Mouse (Mus musculus): ENCODE measurements around the gene Olfr1290.

DNA sequence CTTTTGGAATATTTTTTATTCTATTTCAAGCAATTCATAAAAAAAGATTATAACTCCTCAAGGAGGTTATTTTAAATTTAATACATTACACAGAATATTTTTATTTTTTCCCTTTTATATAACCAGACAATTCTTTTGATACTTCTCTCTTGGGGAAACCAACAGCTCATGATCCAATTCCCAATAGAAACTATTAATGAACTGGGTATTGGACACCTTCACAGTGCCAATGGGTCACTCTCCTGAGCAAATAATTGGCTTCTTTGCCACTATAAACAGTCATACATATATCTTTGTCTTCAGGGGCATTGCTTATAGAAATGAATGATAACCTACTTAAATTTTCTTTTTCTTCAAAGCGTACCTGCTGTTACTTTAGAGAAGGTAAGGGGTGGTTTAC, 19.8 kb downstream of the Olfr1290 start, which contains the start of gene Olfr1288:
- TF ChIP-seq POLR2A (IDR thresholded peaks at IDR 0.05; ENCODE audit: borderline replicate concordance, control insufficient read depth, low read depth, low read length), result no peak
- TF ChIP-seq CTCF (IDR thresholded peaks at IDR 0.05; ENCODE audit: control insufficient read depth, insufficient read depth, low read length), result no peak

Measured in bone marrow, adult 2 months (tissue).